Mouse (Mus musculus) kidney, adult 8-10 months (tissue): ENCODE data around the gene Il10.

Source experiments
- DNase-seq, 2 experiments: peaks; one replicate each; pipeline ENCODE4 v3.0.0; 2022

Gene Il10

DNA sequence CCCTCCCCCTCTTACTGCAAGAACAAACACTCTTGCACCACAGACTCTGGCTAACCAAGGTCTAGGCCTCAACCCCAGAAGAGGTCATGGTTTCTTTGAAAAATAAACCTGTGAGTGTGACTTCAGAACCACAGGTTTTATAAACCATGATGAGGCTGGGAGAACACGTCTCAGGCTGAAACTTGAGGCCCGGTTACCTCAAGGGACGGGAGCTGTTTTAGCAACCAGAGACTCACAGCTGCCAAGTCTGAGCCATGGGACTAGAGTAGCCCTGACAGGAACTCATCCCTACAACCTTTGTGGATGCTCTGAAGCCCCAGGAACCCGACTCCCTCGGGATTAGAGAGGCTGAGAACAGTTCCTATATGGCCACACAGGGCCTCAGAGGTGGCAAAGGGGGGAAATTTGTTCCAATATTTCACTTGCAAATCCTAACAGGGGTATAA, 29.7 kb downstream of the Il10 start:
- no peak for DNase-seq

DNA sequence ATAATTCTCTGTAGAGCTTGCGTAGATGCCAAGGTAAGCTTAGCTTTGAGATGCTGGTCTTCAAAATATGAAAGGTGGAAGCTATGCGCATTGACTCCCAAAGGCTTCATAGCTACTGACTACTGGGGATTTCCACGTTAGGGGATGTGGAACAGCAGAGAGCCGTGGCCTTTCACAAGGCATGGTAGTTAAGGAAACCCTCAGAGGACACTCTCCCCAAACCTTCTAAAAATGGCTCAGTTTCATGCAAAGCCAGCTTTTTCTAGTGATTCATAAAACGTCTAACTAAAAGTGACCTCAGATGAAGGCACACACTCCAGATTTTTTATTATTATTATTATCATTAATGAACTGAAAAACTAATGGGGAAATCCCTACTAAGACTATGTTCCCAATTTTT, 30.4 kb downstream of the Il10 start:
- no peak for DNase-seq

DNA sequence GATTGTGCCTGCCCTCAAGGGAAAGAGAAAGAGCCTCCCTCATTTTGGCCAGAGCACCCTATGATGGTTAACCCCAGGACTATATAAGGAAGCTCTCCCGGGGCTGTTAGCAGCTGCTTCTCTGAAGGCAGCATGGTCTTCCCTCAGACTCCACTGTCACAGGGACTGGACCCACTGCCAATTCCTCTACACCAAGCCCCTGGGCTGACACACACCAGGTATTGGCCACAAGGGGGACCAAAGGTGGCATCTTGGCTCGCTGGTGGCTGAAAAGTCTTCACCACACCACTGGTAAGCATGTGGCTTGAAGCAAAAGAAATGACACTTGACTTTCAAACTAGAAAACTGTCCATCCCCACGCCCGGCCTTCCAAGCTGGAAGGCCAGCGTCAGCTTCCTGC, 31.0 kb downstream of the Il10 start:
- no peak for DNase-seq

DNA sequence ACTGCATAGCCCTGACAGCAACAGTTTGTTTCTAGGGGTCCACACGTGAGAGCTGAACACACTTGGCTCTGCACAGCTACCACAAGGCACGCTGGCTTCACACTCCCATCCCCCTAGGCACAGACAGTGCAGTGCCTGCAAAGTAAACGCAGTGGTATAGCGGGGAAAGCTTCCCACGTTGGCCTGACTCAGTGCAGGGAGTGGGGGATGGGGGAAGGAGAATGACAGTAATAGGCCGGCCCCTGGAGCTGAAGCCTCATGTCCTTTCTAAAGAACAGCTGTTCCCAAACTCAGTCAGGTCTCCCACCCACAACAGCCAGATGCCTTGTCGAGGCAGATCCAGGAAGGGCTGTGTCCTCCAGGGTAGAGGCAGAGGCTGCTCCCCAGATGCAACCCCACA, 31.4 kb downstream of the Il10 start:
- no peak for DNase-seq

DNA sequence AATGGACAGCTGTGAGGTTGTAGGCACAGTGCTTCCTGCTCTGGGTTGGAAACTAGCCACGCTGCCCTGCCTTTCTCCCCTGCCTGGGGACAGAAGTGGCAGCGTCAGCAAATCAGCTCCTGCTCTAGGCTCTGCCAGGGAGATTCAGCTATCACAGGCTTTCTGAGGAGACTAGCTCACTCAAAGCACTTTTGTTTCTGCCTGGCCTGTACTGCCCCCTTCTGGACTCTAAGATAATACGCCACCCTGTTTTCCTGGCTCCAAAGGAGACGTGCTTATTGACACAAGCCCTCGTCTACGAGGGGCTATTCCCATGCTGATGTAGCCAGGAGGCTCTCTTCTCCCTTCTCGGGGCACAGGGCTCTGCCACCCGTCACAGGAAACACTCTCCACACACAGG, 33.6 kb downstream of the Il10 start:
- DNase-seq: peak; percentile 68 to 71

DNA sequence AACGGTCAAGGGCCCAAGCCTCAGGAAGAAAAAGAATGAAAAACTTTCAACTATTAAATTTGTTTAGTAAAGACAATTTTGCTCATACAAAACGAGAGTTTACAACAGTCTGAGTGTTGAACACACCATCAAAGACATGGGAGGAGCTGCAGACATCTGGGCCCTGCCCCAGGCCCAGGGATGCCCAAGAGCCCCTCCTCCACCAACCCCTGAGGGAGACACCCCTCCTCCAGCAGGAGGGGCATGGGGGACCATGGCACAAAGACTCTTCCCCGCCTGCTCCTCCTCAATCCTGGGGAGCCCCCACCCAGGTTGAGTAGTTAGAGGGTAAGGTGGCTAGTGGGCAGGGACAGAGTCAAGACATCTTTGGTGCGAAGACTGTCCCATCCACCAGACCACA, 34.0 kb downstream of the Il10 start:
- DNase-seq: no peak

DNA sequence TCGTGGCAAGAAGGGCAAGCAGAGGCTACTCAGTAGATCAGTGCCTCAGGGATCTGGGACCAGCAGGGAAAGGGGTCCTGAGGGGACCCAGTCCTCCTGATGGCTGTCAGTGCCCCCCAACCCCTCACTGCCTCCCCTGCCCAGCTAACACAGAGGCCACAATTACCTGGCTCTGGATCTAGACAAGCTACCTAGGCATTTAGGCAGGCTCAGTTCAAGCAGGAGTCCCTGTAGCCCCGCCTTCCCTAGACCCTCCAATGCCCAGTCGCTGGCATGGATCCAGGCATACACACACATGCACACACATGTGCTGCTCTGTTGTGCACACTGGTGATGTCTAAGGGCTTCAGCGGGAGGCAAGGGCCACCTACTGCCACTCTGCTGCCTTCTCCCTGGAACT, 34.6 kb downstream of the Il10 start:
- no peak for DNase-seq

DNA sequence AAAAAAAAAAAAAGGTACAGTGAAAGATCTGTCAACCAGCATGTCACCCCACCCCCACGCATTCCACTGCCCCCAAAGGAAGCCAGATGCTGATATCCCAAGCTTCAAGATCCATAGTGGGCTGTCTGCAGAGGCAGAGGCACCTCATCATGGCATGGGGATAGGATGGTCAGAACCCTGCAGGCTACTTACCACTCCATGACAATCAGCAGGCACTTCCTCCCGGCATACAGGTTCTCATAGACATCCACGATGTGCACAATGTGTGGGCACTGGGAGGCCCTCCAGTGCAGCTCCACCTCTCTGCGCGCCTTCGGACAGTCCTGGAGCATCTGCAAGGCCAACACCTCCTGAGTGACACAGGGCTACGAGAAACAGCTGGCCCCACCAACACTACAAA, 38.8 kb downstream of the Il10 start:
- no peak for DNase-seq

DNA sequence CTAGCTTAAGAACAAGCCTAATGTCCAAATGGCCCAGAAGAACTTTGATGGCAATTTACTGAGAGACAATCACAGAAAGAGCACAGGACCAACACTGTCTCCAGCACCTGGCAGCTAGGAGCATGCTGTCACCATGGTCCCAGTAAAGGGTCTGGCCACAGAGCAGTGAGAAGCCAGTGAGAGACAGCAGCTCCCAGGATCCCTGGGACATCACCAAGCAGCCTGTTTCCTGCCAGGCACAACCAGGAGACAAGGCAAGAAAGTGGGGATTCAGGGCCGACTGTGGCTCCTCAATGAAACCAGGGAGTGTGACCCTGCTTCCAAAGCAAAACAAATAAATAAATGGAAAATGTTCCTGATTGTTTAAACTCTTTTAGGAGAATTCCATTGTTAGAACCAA, 39.8 kb downstream of the Il10 start:
- no peak for DNase-seq

DNA sequence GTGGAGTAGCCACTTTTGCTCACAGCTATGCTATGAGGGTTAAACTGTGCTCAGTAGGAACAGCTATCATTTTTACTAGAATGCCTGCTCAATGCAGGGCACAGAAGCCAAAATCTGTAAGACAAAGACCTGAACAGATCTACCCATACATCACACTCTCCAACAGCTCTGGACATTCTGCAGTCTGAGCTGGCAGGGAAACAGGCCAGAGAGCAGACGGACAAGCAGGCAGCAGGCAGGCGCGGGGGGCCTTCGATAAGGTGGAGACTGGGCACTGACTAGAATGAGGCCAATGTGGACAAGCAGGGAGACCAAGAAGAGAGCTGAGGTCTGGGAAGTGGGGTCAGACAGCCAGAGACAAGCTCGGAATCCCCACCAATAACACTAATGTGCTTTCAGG, 40.2 kb downstream of the Il10 start:
- no peak for DNase-seq

DNA sequence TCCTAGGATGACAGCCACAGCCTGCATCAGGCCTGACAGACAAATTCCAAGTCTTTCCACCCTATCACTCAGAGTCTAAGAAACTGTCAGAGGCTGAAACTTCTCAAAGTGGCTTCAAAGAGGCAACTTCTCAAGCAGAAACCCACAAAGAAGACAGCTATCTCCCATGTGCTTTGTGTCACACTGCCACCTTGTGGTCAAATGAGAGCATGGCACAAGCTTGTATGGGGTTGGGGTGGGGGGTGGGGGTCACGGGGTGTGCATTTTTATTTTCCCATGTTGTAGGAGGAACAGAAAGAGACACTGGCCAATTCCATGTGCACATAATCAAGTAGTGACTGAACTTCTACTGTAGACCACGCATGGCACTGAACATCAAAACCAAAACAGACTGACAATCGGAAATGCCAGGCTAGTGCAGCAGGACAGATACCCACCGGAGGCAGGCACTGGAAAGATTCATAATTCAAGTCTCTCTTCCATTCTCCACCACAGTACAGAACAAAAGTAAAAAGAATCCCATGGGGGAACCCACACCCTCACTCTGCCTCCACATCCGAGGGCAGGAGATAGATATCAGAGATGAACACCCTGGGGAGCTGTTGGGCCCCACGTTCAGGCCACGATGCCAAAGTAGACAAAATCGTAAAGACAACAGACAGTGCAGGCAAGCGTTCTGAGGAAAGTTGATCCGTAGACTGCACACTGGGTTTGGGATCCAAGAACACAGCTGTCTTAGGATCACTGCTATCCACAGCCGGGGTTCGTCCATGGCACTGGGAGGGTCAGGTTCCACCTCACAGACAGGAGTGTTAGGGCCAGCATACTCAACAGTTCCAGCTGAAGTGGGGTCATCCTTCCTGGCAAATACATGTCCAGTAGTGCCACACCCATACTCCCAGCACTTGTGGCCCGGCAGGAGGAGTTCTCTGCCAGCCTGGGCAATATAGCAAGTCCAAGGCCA, 40.9 kb downstream of the Il10 start:
- DNase-seq: no peak

DNA sequence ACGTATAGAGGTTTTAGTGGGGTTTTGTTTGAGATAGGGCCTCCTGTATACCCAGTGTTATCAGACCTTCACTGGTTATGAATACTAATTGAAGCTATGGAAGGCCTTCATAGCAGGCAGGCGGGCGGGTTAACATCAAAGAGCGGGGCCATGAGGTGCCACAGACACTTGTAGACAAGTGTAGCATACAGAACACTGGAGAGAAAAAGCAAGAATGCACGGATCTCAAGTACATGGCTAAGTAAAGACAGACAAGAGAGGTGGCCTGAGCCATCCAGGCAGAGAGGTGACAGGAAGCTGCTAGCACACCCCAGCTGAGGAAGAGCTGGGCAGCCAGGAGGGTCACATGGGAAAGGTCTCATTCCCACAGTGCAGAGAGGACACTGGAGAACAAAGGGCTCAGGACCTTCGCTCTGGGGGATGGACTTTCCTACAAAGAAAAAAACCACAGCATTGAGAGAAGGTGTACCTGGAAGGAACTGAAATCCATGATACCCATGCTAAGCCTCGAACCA, 42.2 kb downstream of the Il10 start:
- DNase-seq: no peak

DNA sequence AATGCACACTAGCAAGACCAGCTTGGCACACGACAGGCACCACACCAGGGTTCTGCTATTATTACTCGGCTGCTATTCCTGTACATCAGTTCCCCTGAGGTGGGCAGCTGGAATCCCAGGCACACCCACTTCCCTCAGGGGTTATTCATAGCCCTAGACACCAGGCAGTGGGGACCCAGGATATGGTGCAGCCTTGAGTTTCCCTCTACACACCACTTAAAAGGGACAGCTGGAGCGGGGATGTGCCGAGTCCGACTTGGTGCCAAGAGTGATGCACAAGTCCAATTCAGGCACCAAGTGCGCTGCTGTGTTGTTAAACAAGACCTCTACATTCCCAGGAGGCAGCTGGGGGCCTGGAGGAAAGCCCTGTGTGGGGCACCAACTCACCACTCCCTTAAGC, 43.2 kb downstream of the Il10 start:
- DNase-seq: no peak

DNA sequence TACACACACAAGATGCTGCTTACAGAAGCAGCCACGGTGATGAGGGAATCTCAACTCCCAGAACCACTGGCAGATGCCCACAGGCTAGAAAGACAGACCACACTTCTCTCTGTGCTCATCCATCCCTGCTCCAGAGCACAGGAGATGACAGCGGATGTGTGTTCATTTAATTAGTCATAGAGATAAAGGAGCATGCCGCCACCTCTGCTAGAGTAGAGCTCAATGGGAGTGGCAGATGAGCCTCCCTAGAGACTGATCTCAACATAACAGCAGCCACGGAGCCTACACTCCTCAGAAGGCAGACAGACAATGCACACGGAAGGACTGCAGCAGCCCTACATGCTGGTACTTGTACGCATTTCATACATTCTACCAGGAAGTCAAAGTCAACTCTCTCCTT, 44.6 kb downstream of the Il10 start:
- DNase-seq: no peak

DNA sequence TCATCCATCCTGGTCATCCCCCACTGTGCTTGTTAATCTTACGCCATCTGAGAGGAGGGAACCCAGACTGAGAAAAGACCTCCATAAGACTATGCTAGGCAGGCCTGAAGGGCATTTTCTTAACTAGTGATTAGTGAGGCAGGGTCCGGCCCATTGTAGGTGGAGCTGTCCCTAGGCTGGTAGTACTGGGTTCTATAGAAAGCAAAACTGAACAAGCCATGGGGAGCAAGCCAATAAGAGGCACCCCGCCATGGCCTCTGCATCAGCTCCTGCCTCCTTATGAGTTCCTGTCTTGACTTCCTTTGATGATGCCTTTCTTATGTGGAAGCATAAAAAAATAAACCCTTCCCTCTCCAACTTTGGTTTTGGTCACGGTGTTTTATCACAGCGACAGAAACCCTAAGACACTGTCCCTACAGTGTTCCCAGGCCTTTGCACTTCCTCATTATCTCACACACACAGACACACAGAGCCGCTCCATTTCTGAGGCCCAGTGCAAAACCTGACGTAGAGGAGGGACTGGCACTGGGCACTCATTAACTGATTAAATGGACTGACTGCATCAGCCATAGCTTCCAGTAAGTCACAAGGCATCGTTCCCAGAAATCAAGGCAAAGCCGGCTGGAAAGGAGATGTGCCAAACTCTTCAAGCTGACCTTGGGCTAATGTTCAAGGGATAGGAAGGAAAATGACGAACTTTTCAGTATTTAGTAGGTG, 48.5 kb downstream of the Il10 start:
- DNase-seq: peak; percentile 58 to 63

DNA sequence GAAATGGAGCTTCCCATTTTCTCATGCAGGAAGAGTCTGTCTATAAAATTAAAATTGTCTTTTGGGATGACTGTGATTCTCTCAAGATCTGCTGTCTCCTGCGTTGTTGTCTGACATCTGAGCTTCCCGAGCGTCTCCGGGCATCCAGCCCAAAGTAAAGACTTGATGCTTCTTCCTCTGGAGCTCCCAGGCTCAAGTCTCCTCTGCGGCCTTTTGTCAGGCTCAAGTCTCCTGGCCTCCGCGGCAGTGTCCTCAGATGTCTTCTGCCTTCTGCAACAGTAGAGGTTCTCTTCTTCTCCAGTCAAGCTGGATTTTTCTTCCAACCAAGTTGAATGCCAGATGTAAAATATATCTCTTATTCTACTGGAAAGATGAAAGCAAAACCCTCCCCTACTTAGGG, 49.4 kb downstream of the Il10 start:
- no peak for DNase-seq

DNA sequence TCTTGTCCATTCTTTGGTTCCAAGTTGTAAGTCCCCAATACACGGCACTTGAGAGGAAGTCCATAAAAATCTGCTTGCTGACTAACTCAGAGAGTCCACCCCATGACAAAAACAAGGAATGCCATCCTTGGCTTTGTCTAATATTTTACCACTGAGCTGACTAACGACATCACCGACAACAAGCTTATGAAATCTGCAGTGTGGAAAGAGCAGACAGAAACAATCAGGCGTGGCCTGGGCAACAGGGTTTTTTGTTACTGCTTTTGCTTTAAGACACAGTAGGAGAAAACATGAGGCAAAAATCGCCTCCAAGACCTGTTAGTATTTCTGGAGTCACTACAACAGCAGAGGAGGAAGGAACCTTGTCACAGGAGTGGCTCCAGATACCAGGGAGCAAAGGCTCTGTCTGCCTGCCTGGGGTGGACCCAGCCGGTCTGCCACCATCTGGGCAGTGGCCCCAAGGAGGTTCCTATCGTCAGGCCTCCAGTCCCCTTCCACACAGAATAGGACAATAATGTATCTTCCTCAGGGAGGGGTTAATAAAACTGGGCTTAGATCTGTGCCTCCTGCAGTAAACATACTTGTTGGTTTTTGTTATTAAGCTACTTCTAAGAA, 52.8 kb downstream of the Il10 start:
- DNase-seq: no peak

DNA sequence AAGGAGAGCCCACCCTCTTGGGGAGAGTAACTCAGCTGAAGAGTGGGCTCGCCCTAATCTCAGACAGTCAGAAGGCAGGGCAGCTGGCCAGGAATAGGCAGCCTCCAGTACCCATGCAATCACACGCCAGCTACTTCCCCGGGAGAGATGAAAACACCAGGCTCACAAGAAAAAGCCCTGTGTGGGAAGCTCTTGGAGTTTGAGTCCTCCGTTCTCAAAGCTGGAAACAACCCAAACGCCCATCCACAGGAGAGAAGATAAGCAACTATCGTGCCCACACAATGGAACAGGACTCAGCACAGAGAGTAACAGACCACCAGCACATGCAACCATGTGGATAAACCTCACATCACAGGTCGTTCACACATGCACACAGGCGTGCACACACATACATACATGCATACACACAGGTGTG, 54.9 kb downstream of the Il10 start:
- DNase-seq: no peak
